Mouse (Mus musculus) heart, adult 2 months (tissue): ENCODE data around the gene Ncstn. TPM values are rescaled to one million over a fixed set of nuclear protein-coding genes. Genes with fewer than 3 reads are reported as not detected.
A peak's percentile ranks its signal among the peaks of the same experiment; 100 is the strongest.

Experiments
- DNase-seq, 2 experiments: peaks; one replicate each; pipeline ENCODE4 v3.0.0; 2021
- H3K27ac ChIP-seq: fragments of 200-600 bp; 2 replicates; pipeline ENCODE4 v1.8.1; 2022
- H3K27me3 ChIP-seq: fragments of 200-500 bp; 2 replicates; pipeline ENCODE4 v1.6.1; 2012; ENCODE audit warnings: mild to moderate bottlenecking, low read length, inconsistent platforms, mixed read lengths; ENCODE audit not compliant: control insufficient read depth, insufficient read depth
- H3K36me3 ChIP-seq: fragments of 200-500 bp; 2 replicates; pipeline ENCODE4 v1.6.1; 2012; ENCODE audit warnings: low read length, inconsistent platforms; ENCODE audit not compliant: control insufficient read depth, insufficient read depth
- H3K4me1 ChIP-seq: fragments of 200-500 bp; 2 replicates; pipeline ENCODE4 v1.6.1; 2011; ENCODE audit warnings: low read length; ENCODE audit not compliant: control insufficient read depth, insufficient read depth
- H3K4me3 ChIP-seq: fragments of 200-600 bp; 2 replicates; pipeline ENCODE4 v1.8.1; 2022
- H3K79me2 ChIP-seq: fragments of 200-500 bp; replicated peaks from 2 replicates; pipeline ENCODE4 v1.6.1; 2012; ENCODE audit warnings: mild to moderate bottlenecking, inconsistent platforms, low read length, moderate library complexity, mixed read lengths; ENCODE audit not compliant: control insufficient read depth, insufficient read depth
- H3K9ac ChIP-seq: fragments of 200-500 bp; 2 replicates; pipeline ENCODE4 v1.6.1; 2012; ENCODE audit warnings: low read depth, mild to moderate bottlenecking, control low read depth, inconsistent platforms, low read length, mixed read lengths
- CTCF ChIP-seq: fragments of 200-600 bp; IDR thresholded peaks from 2 replicates; pipeline ENCODE4 v1.8.1; 2022; ENCODE audit warnings: antibody characterized with exemption, mild to moderate bottlenecking, moderate library complexity
- EP300 ChIP-seq: fragments of 200-500 bp; IDR thresholded peaks from 2 replicates; pipeline ENCODE4 v1.6.1; 2011; ENCODE audit warnings: low read depth, low read length, control low read depth; ENCODE audit not compliant: insufficient read depth
- POLR2A ChIP-seq: fragments of 200-500 bp; IDR thresholded peaks from 2 replicates; pipeline ENCODE4 v1.6.1; 2011; ENCODE audit warnings: mild to moderate bottlenecking, low read depth, low read length, control low read depth; ENCODE audit not compliant: insufficient read depth
- WGBS: fragments of 180-500 bp; shearing (Covaris S2); methylation state at CpG from one replicate; pipeline ENCODE4 v1.1.7; 2018; 5-methylcytosine and 5-hydroxymethylcytosine counted together
- intact Hi-C: fragments of 180-260 bp; cut with DNase I; formaldehyde crosslinking; loops from one replicate; pipeline ENCODE4 v1.15.1; 2025
- polyA plus RNA-seq: library from polyadenylated mRNA; depleted of rRNA; stranded (reverse); fragments of >200 nt; gene quantifications from 2 replicates; pipeline ENCODE4 v1.2.3, GENCODE M21; 2012
- total RNA-seq, 2 experiments: library from RNA; stranded (reverse); gene quantifications; 2 replicates each; pipeline ENCODE4 v1.2.3; 2021

Ncstn gene
- total and polyA plus RNA-seq, 3 experiments, result 41.5 to 63.3 (median 43.2) TPM

- Histone ChIP-seq H3K9ac (no peak overlapping the region), H3K4me1 (no peaks in the 10 kb centered on the region), H3K36me3 (peaks cover 28% of the 10 kb centered on the region), H3K79me2 (no peaks in the 10 kb centered on the region; the same call in 1 of the 2 replicates), H3K4me3 (no peak overlapping the region), H3K27me3 (no peaks in the 10 kb centered on the region), H3K27ac (peak overlapping the region; percentile 39)
- TF ChIP-seq CTCF, result no peak
- TF ChIP-seq POLR2A, result no peak
- no peak for TF ChIP-seq EP300
- DNase-seq, result peak in 1 of 2 experiments; percentile 18
- intact Hi-C loops, result no loop called here
- WGBS, result 41% methylated on average over 3 of the region's 3 CpGs
These were observed 10.9 kb upstream of the Ncstn start for GRCm38 (mm10) chr1:172093522-172093921.

GRCm38 (mm10) chr1:172082899-172083445 is 377 bp upstream of the Ncstn start:
- under 1% methylated on average over 24 of the region's 24 CpGs for WGBS
- DNase-seq, result no peak
- Histone ChIP-seq H3K4me1 (peaks cover 6% of the 10 kb centered on the region), H3K9ac (peak overlapping the region; percentile 76), H3K79me2 (peaks cover 11% of the 10 kb centered on the region), H3K4me3 (peak overlapping the region; percentile 91), H3K36me3 (peaks cover 16% of the 10 kb centered on the region), H3K27me3 (no peaks in the 10 kb centered on the region), H3K27ac (peak overlapping the region; percentile 93)
- intact Hi-C loops, result loop anchor here (2.0 kb wide), 1 partner anchor 294 kb away; the partner anchor contains the start of gene Pigm
- TF ChIP-seq POLR2A (no peak), CTCF (no peak), EP300 (no peak; the same call in 1 of the 2 replicates)

- TF ChIP-seq CTCF, result no peak
- no peak for TF ChIP-seq EP300
- no peak for TF ChIP-seq POLR2A
- no peak overlapping the region for H3K27ac ChIP-seq
- 27% methylated on average over 5 of the region's 5 CpGs for WGBS
These were observed 4.6 kb downstream of the Ncstn start for GRCm38 (mm10) chr1:172077981-172078380.

GRCm38 (mm10) chr1:172072604-172073003 is 10.0 kb downstream of the Ncstn start:
- H3K36me3 ChIP-seq, result no peaks in the 10 kb centered on the region; the same call in 1 of the 2 replicates

More at GRCm38 (mm10) chr1:172077981-172078380, 4.6 kb downstream of the Ncstn start:
- Histone ChIP-seq H3K79me2 (peaks cover 5% of the 10 kb centered on the region), H3K27me3 (no peaks in the 10 kb centered on the region), H3K4me3 (no peak overlapping the region), H3K36me3 (peaks cover 14% of the 10 kb centered on the region), H3K4me1 (no peaks in the 10 kb centered on the region; the same call in 1 of the 2 replicates), H3K9ac (no peak overlapping the region)
- intact Hi-C loops, result no loop called here
- no peak for DNase-seq

GRCm38 (mm10) chr1:172071556-172071955 is 11.0 kb downstream of the Ncstn start:
- Histone ChIP-seq H3K27ac (no peak overlapping the region), H3K79me2 (no peaks in the 10 kb centered on the region), H3K36me3 (no peaks in the 10 kb centered on the region), H3K4me1 (no peaks in the 10 kb centered on the region), H3K27me3 (no peaks in the 10 kb centered on the region), H3K9ac (no peak overlapping the region), H3K4me3 (no peak overlapping the region)
- no peak for DNase-seq
- TF ChIP-seq POLR2A (no peak), CTCF (no peak), EP300 (no peak)
- intact Hi-C loops, result no loop called here
- WGBS, result 76% methylated on average over 4 of the region's 4 CpGs

More at GRCm38 (mm10) chr1:172072604-172073003, 10.0 kb downstream of the Ncstn start:
- H3K4me1 ChIP-seq, result no peaks in the 10 kb centered on the region
- H3K9ac ChIP-seq, result no peak overlapping the region
- DNase-seq, result no peak
- intact Hi-C loops, result no loop called here
- 95% methylated on average over 7 of the region's 7 CpGs for WGBS
- no peaks in the 10 kb centered on the region for H3K27me3 ChIP-seq
- H3K27ac ChIP-seq, result no peak overlapping the region
- TF ChIP-seq EP300, result no peak
- no peak for TF ChIP-seq POLR2A
- TF ChIP-seq CTCF, result no peak
- H3K79me2 ChIP-seq, result no peaks in the 10 kb centered on the region
- H3K4me3 ChIP-seq, result no peak overlapping the region

- WGBS, result 78% methylated on average over 6 of the region's 6 CpGs
- no peak overlapping the region for H3K4me3 ChIP-seq
- no peak overlapping the region for H3K27ac ChIP-seq
- H3K4me1 ChIP-seq, result no peaks in the 10 kb centered on the region
- intact Hi-C loops, result no loop called here
- H3K27me3 ChIP-seq, result no peaks in the 10 kb centered on the region
- TF ChIP-seq CTCF, result no peak
- TF ChIP-seq POLR2A, result no peak
- TF ChIP-seq EP300, result no peak
- H3K36me3 ChIP-seq, result no peaks in the 10 kb centered on the region
- no peak overlapping the region for H3K9ac ChIP-seq
- DNase-seq, result no peak
- H3K79me2 ChIP-seq, result no peaks in the 10 kb centered on the region
These were observed 12.4 kb downstream of the Ncstn start for GRCm38 (mm10) chr1:172070227-172070626.
